Mouse (Mus musculus): ENCODE measurements at regions not wholly inside any gene's neighbourhood (a gene's known extent, or its start where the extent isn't known, plus 50 kb on each side); places are given as distances from the start of the nearest gene placed in this dataset.

- ATAC-seq: no peak
- Histone ChIP-seq H3K27me3 (no peaks in the 10 kb centered on the region), H3K27ac (no peak overlapping the region), H3K9ac (no peak overlapping the region), H3K4me2 (no peak overlapping the region), H3K36me3 (ENCODE audit: poor library complexity, severe bottlenecking) (no peaks in the 10 kb centered on the region), H3K4me3 (no peak overlapping the region), H3K9me3 (replicated peaks) (no peaks in the 10 kb centered on the region), H3K4me1 (no peaks in the 10 kb centered on the region)
- 80% methylated on average over 1 of the region's 1 CpGs for WGBS
Observed at GRCm38 (mm10) chr1:94804877-94805276, 508.5 kb upstream of the Fam174a start.

GRCm38 (mm10) chr1:94827628-94828027 lies 485.8 kb upstream of the Fam174a start:
- H3K4me1 ChIP-seq: no peaks in the 10 kb centered on the region

GRCm38 (mm10) chr1:94835982-94836381 lies 477.4 kb upstream of the Fam174a start:
- Histone ChIP-seq H3K36me3 (ENCODE audit: poor library complexity, severe bottlenecking) (no peaks in the 10 kb centered on the region), H3K27ac (no peak overlapping the region), H3K9ac (no peak overlapping the region), H3K4me2 (no peak overlapping the region), H3K4me1 (no peaks in the 10 kb centered on the region), H3K9me3 (replicated peaks) (no peaks in the 10 kb centered on the region), H3K4me3 (no peak overlapping the region), H3K27me3 (no peaks in the 10 kb centered on the region)
- ATAC-seq: no peak
- 95% methylated on average over 4 of the region's 4 CpGs for WGBS

More at GRCm38 (mm10) chr1:94827628-94828027, 485.8 kb upstream of the Fam174a start:
- H3K4me2 ChIP-seq: no peak overlapping the region
- ATAC-seq: no peak
- H3K9me3 ChIP-seq (replicated peaks): no peaks in the 10 kb centered on the region
- no peaks in the 10 kb centered on the region for H3K27me3 ChIP-seq
- no peaks in the 10 kb centered on the region for H3K36me3 ChIP-seq (ENCODE audit: poor library complexity, severe bottlenecking)
- H3K9ac ChIP-seq: no peak overlapping the region
- H3K4me3 ChIP-seq: no peak overlapping the region
- H3K27ac ChIP-seq: no peak overlapping the region

GRCm38 (mm10) chr1:94851522-94851921 lies 461.9 kb upstream of the Fam174a start:
- no peaks in the 10 kb centered on the region for H3K4me1 ChIP-seq
- no peak overlapping the region for H3K9ac ChIP-seq
- no peaks in the 10 kb centered on the region for H3K27me3 ChIP-seq
- H3K4me3 ChIP-seq: no peak overlapping the region
- no peaks in the 10 kb centered on the region for H3K9me3 ChIP-seq (replicated peaks)
- H3K27ac ChIP-seq: no peak overlapping the region
- H3K36me3 ChIP-seq (ENCODE audit: poor library complexity, severe bottlenecking): no peaks in the 10 kb centered on the region
- H3K4me2 ChIP-seq: no peak overlapping the region
- 89% methylated on average over 1 of the region's 1 CpGs for WGBS
- no peak for ATAC-seq

- Histone ChIP-seq H3K9ac (no peak overlapping the region), H3K36me3 (ENCODE audit: poor library complexity, severe bottlenecking) (no peaks in the 10 kb centered on the region), H3K4me1 (no peaks in the 10 kb centered on the region), H3K27me3 (no peaks in the 10 kb centered on the region), H3K4me2 (no peak overlapping the region), H3K4me3 (no peak overlapping the region), H3K27ac (no peak overlapping the region), H3K9me3 (replicated peaks) (no peaks in the 10 kb centered on the region)
- 79% methylated on average over 2 of the region's 2 CpGs for WGBS
- no peak for ATAC-seq
Observed at GRCm38 (mm10) chr1:94858464-94858863, 455.0 kb upstream of the Fam174a start.

GRCm38 (mm10) chr1:94868872-94869271 lies 444.6 kb upstream of the Fam174a start:
- no peak for ATAC-seq
- H3K9me3 ChIP-seq (replicated peaks): no peaks in the 10 kb centered on the region
- H3K27me3 ChIP-seq: no peaks in the 10 kb centered on the region
- no peak overlapping the region for H3K4me3 ChIP-seq
- no peak overlapping the region for H3K27ac ChIP-seq
- H3K9ac ChIP-seq: no peak overlapping the region
- H3K36me3 ChIP-seq (ENCODE audit: poor library complexity, severe bottlenecking): no peaks in the 10 kb centered on the region
- H3K4me1 ChIP-seq: no peaks in the 10 kb centered on the region
- no peak overlapping the region for H3K4me2 ChIP-seq

- Histone ChIP-seq H3K9me3 (replicated peaks) (no peaks in the 10 kb centered on the region), H3K4me2 (no peak overlapping the region), H3K27ac (no peak overlapping the region), H3K9ac (no peak overlapping the region), H3K4me1 (no peaks in the 10 kb centered on the region), H3K27me3 (no peaks in the 10 kb centered on the region), H3K36me3 (ENCODE audit: poor library complexity, severe bottlenecking) (no peaks in the 10 kb centered on the region), H3K4me3 (no peak overlapping the region)
- ATAC-seq: no peak
- 95% methylated on average over 1 of the region's 1 CpGs for WGBS
Observed at GRCm38 (mm10) chr1:94880553-94880952, 432.9 kb upstream of the Fam174a start.

GRCm38 (mm10) chr1:94904982-94905507 lies 408.4 kb upstream of the Fam174a start:
- no peaks in the 10 kb centered on the region for H3K36me3 ChIP-seq (ENCODE audit: poor library complexity, severe bottlenecking)
- 84% methylated on average over 3 of the region's 3 CpGs for WGBS
- no peaks in the 10 kb centered on the region for H3K4me1 ChIP-seq
- no peak for ATAC-seq
- no peak overlapping the region for H3K27ac ChIP-seq
- no peak overlapping the region for H3K4me2 ChIP-seq
- H3K9me3 ChIP-seq (replicated peaks): no peaks in the 10 kb centered on the region
- no peak overlapping the region for H3K4me3 ChIP-seq
- H3K9ac ChIP-seq: no peak overlapping the region
- no peaks in the 10 kb centered on the region for H3K27me3 ChIP-seq

- no peak for ATAC-seq
- Histone ChIP-seq H3K4me1 (no peaks in the 10 kb centered on the region), H3K27ac (no peak overlapping the region), H3K9me3 (replicated peaks) (no peaks in the 10 kb centered on the region), H3K36me3 (ENCODE audit: poor library complexity, severe bottlenecking) (no peaks in the 10 kb centered on the region), H3K4me3 (no peak overlapping the region), H3K9ac (no peak overlapping the region), H3K4me2 (no peak overlapping the region), H3K27me3 (no peaks in the 10 kb centered on the region)
Observed at GRCm38 (mm10) chr1:94910839-94911238, 402.6 kb upstream of the Fam174a start.
